Mouse (Mus musculus) kidney, postnatal 14 days (tissue): Measurements from ENCODE around the gene Tsfm.
"Not testable (repeated sequence)": the region's sequence is repeated elsewhere in the genome, so short reads cannot be mapped to it uniquely, and the experiment has no call there.

ENCODE experiments used
- DNase-seq: peaks from one replicate; pipeline ENCODE4 v3.0.0; 2022; ENCODE audit warnings: mixed read lengths

Gene Tsfm

GRCm38 (mm10) chr10:127063913-127064870, 33.6 kb upstream of the Tsfm start:
- DNase-seq: peak; percentile 33

GRCm38 (mm10) chr10:127063239-127063872, 32.7 kb upstream of the Tsfm start, which contains the start of gene Cdk4:
Gene Cdk4, plus strand, starts transcription at chr10:127063534.
- DNase-seq: peak; percentile 99

- DNase-seq: no peak
These were observed 31.9 kb upstream of the Tsfm start for GRCm38 (mm10) chr10:127062503-127062902.

- DNase-seq: not testable (repeated sequence)
These were observed 31.5 kb upstream of the Tsfm start for GRCm38 (mm10) chr10:127062101-127062500.

- DNase-seq: no peak
These were observed 30.9 kb upstream of the Tsfm start for GRCm38 (mm10) chr10:127061513-127061912.

GRCm38 (mm10) chr10:127061085-127061484, 30.4 kb upstream of the Tsfm start:
- DNase-seq: no peak

GRCm38 (mm10) chr10:127059968-127060916, 29.6 kb upstream of the Tsfm start, which contains the start of gene March9:
Gene March9, minus strand, starts transcription at chr10:127060184.
- peak; percentile 89 for DNase-seq

- DNase-seq: peak; percentile 40
These were observed 28.7 kb upstream of the Tsfm start for GRCm38 (mm10) chr10:127059174-127059967.

GRCm38 (mm10) chr10:127058708-127059107, 28.1 kb upstream of the Tsfm start:
- no peak for DNase-seq

GRCm38 (mm10) chr10:127058161-127058560, 27.5 kb upstream of the Tsfm start:
- DNase-seq: peak; percentile 86

GRCm38 (mm10) chr10:127056490-127056889, 25.9 kb upstream of the Tsfm start:
- DNase-seq: no peak

GRCm38 (mm10) chr10:127055406-127055805, 24.8 kb upstream of the Tsfm start:
- no peak for DNase-seq

GRCm38 (mm10) chr10:127054646-127055045, 24.0 kb upstream of the Tsfm start:
- DNase-seq: no peak

- no peak for DNase-seq
These were observed 19.5 kb upstream of the Tsfm start for GRCm38 (mm10) chr10:127050119-127050474.

- DNase-seq: peak; percentile 48
These were observed 18.9 kb upstream of the Tsfm start for GRCm38 (mm10) chr10:127049395-127050118.

- no peak for DNase-seq
These were observed 18.2 kb upstream of the Tsfm start for GRCm38 (mm10) chr10:127048608-127049394.

GRCm38 (mm10) chr10:127047954-127048353, 17.3 kb upstream of the Tsfm start, which contains the start of gene Cyp27b1:
Gene Cyp27b1, plus strand, starts transcription at chr10:127048250.
- peak; percentile 51 for DNase-seq

- peak; percentile 88 for DNase-seq
These were observed 12.5 kb upstream of the Tsfm start for GRCm38 (mm10) chr10:127043187-127043586.

- DNase-seq: no peak
These were observed 12.0 kb upstream of the Tsfm start for GRCm38 (mm10) chr10:127042468-127043115.
